Comparison of ENCODE assay signal across 10 mouse cellular contexts in genomic region chr4:152267748-152268369, GRCm38 (mm10). TPM values are rescaled to one million over a fixed set of nuclear protein-coding genes. Genes with fewer than 3 reads are reported as not detected.
DNase-seq lines count a peak whose midpoint lies in the region; ATAC-seq and TF ChIP-seq lines count a peak whose summit lies in the region.
"Had no signal": no experiment of that assay in that cellular context is flagged by ENCODE, and none has a peak within 500 bp of the region (broad histone marks: within the 10 kb centered on the region; RNA-seq: fewer than 3 reads in every experiment).

No protein-coding gene starts in this region.

- no peaks in the 10 kb centered on the region for H3K9me3 ChIP-seq in forebrain, embryonic 13.5 days (replicated peaks)
- no peaks in the 10 kb centered on the region for H3K9me3 ChIP-seq in forebrain, embryonic 10.5 days
- H3K9me3 ChIP-seq in forebrain, postnatal 0 days (ENCODE audit: low read length) = no peaks in the 10 kb centered on the region
- no peaks in the 10 kb centered on the region for H3K9me3 ChIP-seq in midbrain, embryonic 15.5 days

- peaks cover 31% of the 10 kb centered on the region for H3K4me1 ChIP-seq in forebrain, embryonic 13.5 days
- H3K4me1 ChIP-seq in forebrain, embryonic 10.5 days = peaks cover 50% of the 10 kb centered on the region
- H3K4me1 ChIP-seq in forebrain, postnatal 0 days (ENCODE audit: insufficient read depth) = peaks cover 3% of the 10 kb centered on the region; the same call in 1 of the 2 replicates
- peaks cover 8% of the 10 kb centered on the region; the same call in 1 of the 2 replicates for H3K4me1 ChIP-seq in midbrain, embryonic 15.5 days

- peaks cover 15% of the 10 kb centered on the region; the same call in 1 of the 2 replicates for H3K27me3 ChIP-seq in forebrain, embryonic 13.5 days
- peaks cover 17% of the 10 kb centered on the region for H3K27me3 ChIP-seq in forebrain, embryonic 10.5 days (ENCODE audit: poor library complexity, severe bottlenecking)
- no peaks in the 10 kb centered on the region for H3K27me3 ChIP-seq in forebrain, postnatal 0 days (ENCODE audit: insufficient read depth, low read length)
- H3K27me3 ChIP-seq in midbrain, embryonic 15.5 days (replicated peaks) = peaks cover 6% of the 10 kb centered on the region

- 77% methylated on average over 13 of the region's 13 CpGs for WGBS in forebrain, embryonic 13.5 days
- WGBS in forebrain, embryonic 10.5 days = 91% methylated on average over 13 of the region's 13 CpGs
- whole genome bisulfite sequencing in forebrain, postnatal 0 days = 64% methylated on average over 13 of the region's 13 CpGs
- WGBS in midbrain, embryonic 15.5 days = 84% methylated on average over 13 of the region's 13 CpGs

- 0 out of 2 replicates have a peak overlapping the region, but pooled peaks have one; percentile 6 for H3K27ac ChIP-seq in forebrain, embryonic 13.5 days
- no peak overlapping the region for H3K27ac ChIP-seq in forebrain, embryonic 10.5 days
- no peak overlapping the region for H3K27ac ChIP-seq in forebrain, postnatal 0 days (ENCODE audit: low read depth, low read length)
- H3K27ac ChIP-seq in midbrain, embryonic 15.5 days = no peak overlapping the region

- H3K36me3 ChIP-seq in forebrain, embryonic 13.5 days (ENCODE audit: poor library complexity, severe bottlenecking) = peaks cover 9% of the 10 kb centered on the region; the same call in 1 of the 2 replicates
- peaks cover 18% of the 10 kb centered on the region for H3K36me3 ChIP-seq in forebrain, embryonic 10.5 days (replicated peaks)
- H3K36me3 ChIP-seq in forebrain, postnatal 0 days (ENCODE audit: insufficient read depth) = peaks cover 7% of the 10 kb centered on the region; the same call in 1 of the 2 replicates
- no peaks in the 10 kb centered on the region for H3K36me3 ChIP-seq in midbrain, embryonic 15.5 days (replicated peaks)

- H3K9ac ChIP-seq in forebrain, embryonic 13.5 days = no peak overlapping the region
- no peak overlapping the region for H3K9ac ChIP-seq in forebrain, postnatal 0 days
- no peak overlapping the region for H3K9ac ChIP-seq in midbrain, embryonic 15.5 days

- no peak overlapping the region for H3K4me2 ChIP-seq in forebrain, embryonic 13.5 days
- no peak overlapping the region for H3K4me2 ChIP-seq in forebrain, postnatal 0 days (ENCODE audit: low read depth)
- no peak overlapping the region for H3K4me2 ChIP-seq in midbrain, embryonic 15.5 days

- no peak for DNase-seq in forebrain, embryonic 10.5 days (ENCODE audit: extremely low spot score, low spot score)
- DNase-seq in adrenal gland, postnatal 14 days = peak; percentile 83
- no peak for DNase-seq in forebrain, postnatal 0 days
- peak; percentile 50 to 64 for DNase-seq in lung, adult 18-20 months
- DNase-seq in embryo, embryonic 10 days (ENCODE audit: low spot score) = no peak

- TF ChIP-seq CTCF in forebrain, postnatal 0 days (IDR thresholded peaks at IDR 0.05; ENCODE audit: low read depth) = no peak

- peak; percentile 57; the same call in 1 of the 2 replicates for ATAC-seq in forebrain, embryonic 13.5 days
- ATAC-seq in forebrain, postnatal 0 days = peak; percentile 50; the same call in 1 of the 2 replicates
- no peak for ATAC-seq in erythroblast, adult 5-6 weeks (replicated peaks; ENCODE audit: low FRiP score, poor library complexity, severe bottlenecking)
- no peak for ATAC-seq in midbrain, embryonic 15.5 days (replicated peaks)
- ATAC-seq: CD4-positive, CD25-positive, alpha-beta regulatory T cell, adult 4 months had no signal

- H3K4me3 ChIP-seq in forebrain, embryonic 13.5 days = no peak overlapping the region
- no peak overlapping the region for H3K4me3 ChIP-seq in forebrain, embryonic 10.5 days
- no peak overlapping the region for H3K4me3 ChIP-seq in forebrain, postnatal 0 days (ENCODE audit: low read depth, low read length)
- no peak overlapping the region for H3K4me3 ChIP-seq in midbrain, embryonic 15.5 days

RNA-seq across cellular contexts. Expression of gene Gpr153, which starts 6.2 kb away (rescaled TPM):
- 2.2 and 3.2 TPM in 2 replicates for polyA plus RNA-seq in forebrain, embryonic 13.5 days (2015; fragmentation: Nextera tagmentation; extraction: Ambion mirVana)
- polyA plus RNA-seq in forebrain, embryonic 10.5 days (2016; fragmentation: Nextera tagmentation; extraction: Ambion mirVana) = 2.5 and 3.0 TPM in 2 replicates
- 7.2 and 7.5 TPM in 2 replicates for total RNA-seq in adrenal gland, postnatal 14 days (2021)
- total RNA-seq in forebrain, postnatal 0 days (2014; rRNA removed) = 53.3 and 71.4 TPM in 2 replicates
- polyA plus RNA-seq in forebrain, postnatal 0 days (2015; fragmentation: Nextera tagmentation; extraction: Ambion mirVana) = 8.2 and 11.4 TPM in 2 replicates
- total RNA-seq in erythroblast, adult 5-6 weeks (2015; ENCODE audit: low replicate concordance) = not detected in 2 replicates
- 0.28 TPM in 1 of 2 replicates, not detected in the other for total RNA-seq in erythroblast, adult 5-6 weeks (2017; ENCODE audit: low replicate concordance)
- 15.6 and 16.6 TPM in 2 replicates for polyA plus RNA-seq in midbrain, embryonic 15.5 days (2015; fragmentation: Nextera tagmentation; extraction: Ambion mirVana)

RNA-seq across cellular contexts. Expression of gene Hes3, which starts 23.6 kb away (rescaled TPM):
- polyA plus RNA-seq in forebrain, embryonic 13.5 days (2015; fragmentation: Nextera tagmentation; extraction: Ambion mirVana) = not detected in 2 replicates
- polyA plus RNA-seq in forebrain, embryonic 10.5 days (2016; fragmentation: Nextera tagmentation; extraction: Ambion mirVana) = 0.38 and 0.92 TPM in 2 replicates
- not detected in 2 replicates for total RNA-seq in adrenal gland, postnatal 14 days (2021)
- total RNA-seq in forebrain, postnatal 0 days (2014; rRNA removed) = 0.57 TPM in 1 of 2 replicates, not detected in the other
- 0.13 TPM in 1 of 2 replicates, not detected in the other for polyA plus RNA-seq in forebrain, postnatal 0 days (2015; fragmentation: Nextera tagmentation; extraction: Ambion mirVana)
- not detected in 2 replicates for total RNA-seq in erythroblast, adult 5-6 weeks (2015; ENCODE audit: low replicate concordance)
- not detected in 2 replicates for total RNA-seq in erythroblast, adult 5-6 weeks (2017; ENCODE audit: low replicate concordance)
- 0.67 and 0.69 TPM in 2 replicates for polyA plus RNA-seq in midbrain, embryonic 15.5 days (2015; fragmentation: Nextera tagmentation; extraction: Ambion mirVana)
- polyA plus RNA-seq: CD4-positive, CD25-positive, alpha-beta regulatory T cell, adult 4 months; liver, embryonic 16.5 days had no signal

RNA-seq across cellular contexts. Expression of gene Icmt, which starts 29.2 kb away (rescaled TPM):
- 13.4 and 16.8 TPM in 2 replicates for polyA plus RNA-seq in forebrain, embryonic 13.5 days (2015; fragmentation: Nextera tagmentation; extraction: Ambion mirVana)
- 23.3 and 26.1 TPM in 2 replicates for polyA plus RNA-seq in forebrain, embryonic 10.5 days (2016; fragmentation: Nextera tagmentation; extraction: Ambion mirVana)
- 36.9 and 39.6 TPM in 2 replicates for total RNA-seq in adrenal gland, postnatal 14 days (2021)
- 24.4 and 28.5 TPM in 2 replicates for total RNA-seq in forebrain, postnatal 0 days (2014; rRNA removed)
- polyA plus RNA-seq in forebrain, postnatal 0 days (2015; fragmentation: Nextera tagmentation; extraction: Ambion mirVana) = 9.8 and 12.7 TPM in 2 replicates
- 3.7 and 6.5 TPM in 2 replicates for total RNA-seq in erythroblast, adult 5-6 weeks (2015; ENCODE audit: low replicate concordance)
- 4.6 and 5.8 TPM in 2 replicates for total RNA-seq in erythroblast, adult 5-6 weeks (2017; ENCODE audit: low replicate concordance)
- 20.4 and 24.5 TPM in 2 replicates for polyA plus RNA-seq in midbrain, embryonic 15.5 days (2015; fragmentation: Nextera tagmentation; extraction: Ambion mirVana)

RNA-seq across cellular contexts. Expression of gene Rnf207, which starts 50.9 kb away (rescaled TPM):
- polyA plus RNA-seq in forebrain, embryonic 13.5 days (2015; fragmentation: Nextera tagmentation; extraction: Ambion mirVana) = 1.7 and 2.0 TPM in 2 replicates
- 0.92 and 1.3 TPM in 2 replicates for polyA plus RNA-seq in forebrain, embryonic 10.5 days (2016; fragmentation: Nextera tagmentation; extraction: Ambion mirVana)
- total RNA-seq in adrenal gland, postnatal 14 days (2021) = 0.26 TPM in 1 of 2 replicates, not detected in the other
- total RNA-seq in forebrain, postnatal 0 days (2014; rRNA removed) = 2.6 and 4.4 TPM in 2 replicates
- 2.7 and 4.2 TPM in 2 replicates for polyA plus RNA-seq in forebrain, postnatal 0 days (2015; fragmentation: Nextera tagmentation; extraction: Ambion mirVana)
- total RNA-seq in erythroblast, adult 5-6 weeks (2015; ENCODE audit: low replicate concordance) = 0.19 TPM in 1 of 2 replicates, not detected in the other
- total RNA-seq in erythroblast, adult 5-6 weeks (2017; ENCODE audit: low replicate concordance) = not detected in 2 replicates
- 8.0 and 8.6 TPM in 2 replicates for polyA plus RNA-seq in midbrain, embryonic 15.5 days (2015; fragmentation: Nextera tagmentation; extraction: Ambion mirVana)
- polyA plus RNA-seq: CD4-positive, CD25-positive, alpha-beta regulatory T cell, adult 4 months; liver, embryonic 16.5 days had no signal

RNA-seq across cellular contexts. Expression of gene Rpl22, which starts 57.7 kb away (rescaled TPM):
- 265 and 331 TPM in 2 replicates for polyA plus RNA-seq in forebrain, embryonic 13.5 days (2015; fragmentation: Nextera tagmentation; extraction: Ambion mirVana)
- 363 and 368 TPM in 2 replicates for polyA plus RNA-seq in forebrain, embryonic 10.5 days (2016; fragmentation: Nextera tagmentation; extraction: Ambion mirVana)
- 493 and 564 TPM in 2 replicates for total RNA-seq in adrenal gland, postnatal 14 days (2021)
- total RNA-seq in forebrain, postnatal 0 days (2014; rRNA removed) = 313 and 387 TPM in 2 replicates
- polyA plus RNA-seq in forebrain, postnatal 0 days (2015; fragmentation: Nextera tagmentation; extraction: Ambion mirVana) = 176 and 212 TPM in 2 replicates
- 338 and 340 TPM in 2 replicates for total RNA-seq in erythroblast, adult 5-6 weeks (2015; ENCODE audit: low replicate concordance)
- 322 and 331 TPM in 2 replicates for total RNA-seq in erythroblast, adult 5-6 weeks (2017; ENCODE audit: low replicate concordance)
- polyA plus RNA-seq in midbrain, embryonic 15.5 days (2015; fragmentation: Nextera tagmentation; extraction: Ambion mirVana) = 127 and 133 TPM in 2 replicates

Comparison
In these comparisons a context has a peak if more than half of its experiments do, and no peak if none do; other contexts are left out.
1. ATAC-seq: peak in forebrain, embryonic 13.5 days (single experiment) and forebrain, postnatal 0 days (single experiment); none in erythroblast, adult 5-6 weeks (single experiment) and midbrain, embryonic 15.5 days (single experiment).
2. DNase-seq: peak in adrenal gland, postnatal 14 days (single experiment) and lung, adult 18-20 months (2 of 2); none in forebrain, embryonic 10.5 days (single experiment), forebrain, postnatal 0 days (single experiment) and embryo, embryonic 10 days (single experiment).